Mouse (Mus musculus): ENCODE results near the gene Tulp3.

DNA sequence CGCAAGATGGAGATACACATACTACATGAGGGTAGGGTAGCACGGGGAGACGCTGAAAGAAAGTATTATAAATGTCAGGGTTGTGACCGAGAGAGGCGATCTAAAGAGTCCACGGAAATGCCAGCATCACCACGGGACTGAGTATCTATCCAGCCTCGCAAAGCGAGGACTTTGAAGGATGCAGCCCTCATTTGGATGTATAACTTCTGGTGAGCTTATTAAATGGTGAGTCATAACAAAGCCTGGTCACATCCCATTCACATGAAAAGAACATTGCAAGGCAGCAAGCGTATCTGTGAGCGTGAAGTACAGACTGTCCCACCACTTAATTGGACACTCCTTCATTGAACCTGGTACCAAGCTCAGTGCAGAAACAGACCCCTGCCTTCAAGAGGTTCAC, 54.2 kb downstream of the Tulp3 start:
- TF ChIP-seq POLR2A (IDR thresholded peaks at IDR 0.05; ENCODE audit: borderline replicate concordance, insufficient read depth, low read length) (no peak), CTCF (IDR thresholded peaks at IDR 0.05; ENCODE audit: borderline replicate concordance, insufficient read depth, low read depth, low read length) (no peak)
